In the genomic region with DNA sequence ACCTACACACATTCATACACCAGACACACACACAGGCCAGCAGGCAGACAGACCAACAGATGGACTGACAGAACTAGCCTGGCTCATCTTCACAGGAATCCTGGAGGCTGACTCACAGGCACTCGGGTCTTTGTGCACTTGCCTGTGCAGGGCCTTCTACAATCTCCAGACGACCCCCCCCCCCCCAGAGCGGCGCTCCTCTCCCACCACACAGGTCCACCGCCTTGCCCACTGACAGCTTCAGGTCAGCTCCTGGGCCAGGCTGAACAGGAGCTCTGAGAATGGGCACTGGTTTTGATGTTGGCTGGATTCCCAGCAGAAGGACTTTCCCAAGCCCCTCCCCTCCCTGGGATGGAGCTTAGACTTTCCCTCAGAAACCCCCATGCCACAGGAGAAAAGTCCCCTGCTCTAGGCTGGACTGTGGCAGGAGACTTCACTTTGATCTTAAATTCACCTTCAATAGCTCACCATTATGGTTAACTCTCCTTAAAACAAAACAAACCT, we compare ENCODE assay signal across 8 mouse cellular contexts. TPM values are rescaled to one million over a fixed set of nuclear protein-coding genes. Genes with fewer than 3 reads are reported as not detected.
A peak's percentile ranks its signal among the peaks of the same experiment; 100 is the strongest.
DNase-seq lines count a peak whose midpoint lies in the region; TF ChIP-seq lines count a peak whose summit lies in the region.
"Had no signal": no experiment of that assay in that cellular context is flagged by ENCODE, and none has a peak within 500 bp of the region (broad histone marks: within the 10 kb centered on the region; RNA-seq: fewer than 3 reads in every experiment).

No protein-coding gene starts in this region.

- H3K27me3 ChIP-seq in CH12.LX (replicated peaks): no peaks in the 10 kb centered on the region

- H3K27ac ChIP-seq in CH12.LX (ENCODE audit: insufficient read depth, low read depth): peak overlapping the region; percentile 96

- no peak for TF ChIP-seq RAD21 in CH12.LX (IDR thresholded peaks at IDR 0.05; ENCODE audit: low read depth, low read length)

- H3K4me1 ChIP-seq in CH12.LX (ENCODE audit: control insufficient read depth in 1 of 2, insufficient read depth in 2 of 2): peaks cover 20 to 58% of the 10 kb centered on the region in 2 experiments

- TF ChIP-seq EP300 in CH12.LX (IDR thresholded peaks at IDR 0.05; ENCODE audit: low read length): no peak

- TF ChIP-seq POLR2A in CH12.LX (IDR thresholded peaks at IDR 0.05; ENCODE audit: low read depth, low read length): peak; percentile 27; the same call in 1 of the 2 replicates

- peaks cover 23 to 27% of the 10 kb centered on the region in 2 experiments for H3K36me3 ChIP-seq in CH12.LX (replicated peaks in 1 of 2; ENCODE audit: control insufficient read depth in 1 of 2, insufficient read depth in 1 of 2, low read length in 1 of 2)

- dilution Hi-C loops in CH12.LX (cut with MboI; ENCODE audit: extremely low pct_ligation_motif_present, extremely low pct_unique_long_range_greater_than_20kb, low sequenced_read_pairs): no loop called here

- H3K4me2 ChIP-seq in CH12.LX (ENCODE audit: insufficient read depth, low read depth, poor library complexity, severe bottlenecking): peak overlapping the region; percentile 71

- no peak for TF ChIP-seq CTCF in CH12.LX (conservative IDR thresholded peaks at IDR 0.05 in 1 of 2, IDR thresholded peaks at IDR 0.05 in 1 of 2; ENCODE audit: low read depth in 2 of 2, low read length in 2 of 2)

- in situ Hi-C loops in CH12.LX (cut with MboI; ENCODE audit: low pct_ligation_motif_present, low pct_unique_long_range_greater_than_20kb, low sequenced_read_pairs): no loop called here

- peak overlapping the region; percentile 54 to 69 (median 55) for H3K4me3 ChIP-seq in CH12.LX (replicated peaks in 1 of 3; ENCODE audit: low read depth in 2 of 3, low read length in 2 of 3, poor library complexity in 1 of 3)

- peak; percentile 54 for DNase-seq in kidney, adult 18-20 months
- no peak for DNase-seq in kidney, adult 8-10 months
- DNase-seq in CH12.LX (ENCODE audit: extremely low read depth) (no peak), NIH3T3 (ENCODE audit: low read depth) (peak; percentile 32)
- peak; percentile 56 to 78 for DNase-seq in kidney, postnatal 25 days
- no peak for DNase-seq in right cerebral cortex, postnatal 4 days
- DNase-seq in natural killer cell, adult 2 months (ENCODE audit: low spot score in 2 of 2): no peak

- peak overlapping the region; percentile 47 for H3K9ac ChIP-seq in CH12.LX (ENCODE audit: insufficient read depth, low read depth)

- H3K9me3 ChIP-seq in CH12.LX (replicated peaks; ENCODE audit: low read length): peaks cover 2% of the 10 kb centered on the region

- H3K79me2 ChIP-seq in CH12.LX (replicated peaks; ENCODE audit: control insufficient read depth, extremely low read depth, insufficient read depth, poor library complexity, severe bottlenecking): peaks cover 28% of the 10 kb centered on the region

TF ChIP-seq in CH12.LX, 34 proteins besides CTCF, POLR2A, EP300 and RAD21:
- TF ChIP-seq JUN (IDR thresholded peaks at IDR 0.05; ENCODE audit: insufficient read depth, low read depth, low read length) (no peak), NRF1 (IDR thresholded peaks at IDR 0.05; ENCODE audit: low read depth, low read length) (no peak), POLR2AphosphoS2 (IDR thresholded peaks at IDR 0.05; ENCODE audit: low read depth, low read length) (no peak), RCOR1 (conservative IDR thresholded peaks at IDR 0.05; ENCODE audit: low read depth, low read length) (no peak; the same call in 1 of the 2 replicates), MEF2A (IDR thresholded peaks at IDR 0.05; ENCODE audit: borderline replicate concordance, low read depth, low read length) (no peak), MYC (IDR thresholded peaks at IDR 0.05; ENCODE audit: low read depth, low read length) (no peak), GABPA (IDR thresholded peaks at IDR 0.05; ENCODE audit: insufficient replicate concordance, low read depth, low read length) (no peak), USF1 (IDR thresholded peaks at IDR 0.05; ENCODE audit: low read depth, low read length) (no peak), ZMIZ1 (IDR thresholded peaks at IDR 0.05; ENCODE audit: low read depth, low read length) (no peak), TCF12 (IDR thresholded peaks at IDR 0.05; ENCODE audit: low read depth, low read length) (no peak; the same call in 1 of the 2 replicates), SIN3A (IDR thresholded peaks at IDR 0.05; ENCODE audit: low read length) (no peak), ELF1 (IDR thresholded peaks at IDR 0.05; ENCODE audit: low read depth, low read length) (no peak), MXI1 (IDR thresholded peaks at IDR 0.05; ENCODE audit: low read depth, low read length) (no peak; the same call in 1 of the 2 replicates), SMC3 (IDR thresholded peaks at IDR 0.05; ENCODE audit: low read depth, low read length) (no peak), PAX5 (IDR thresholded peaks at IDR 0.05; ENCODE audit: low read length) (no peak), BHLHE40 (IDR thresholded peaks at IDR 0.05; ENCODE audit: low read depth, low read length) (no peak; the same call in 1 of the 2 replicates), NELFE (IDR thresholded peaks at IDR 0.05; ENCODE audit: low read depth, low read length) (no peak), CHD1 (IDR thresholded peaks at IDR 0.05; ENCODE audit: low read depth, low read length) (no peak)

RNA-seq across cellular contexts. Expression of a gene that starts 6.8 kb away (rescaled TPM):
- total RNA-seq in CH12.LX (2012; rRNA removed) (15.5 and 15.7 TPM in 2 replicates), CH12.LX (2014; rRNA removed) (5.7 and 8.6 TPM in 2 replicates)
- 7.8 and 8.1 TPM in 2 replicates for polyA plus RNA-seq in CH12.LX (2012; ENCODE audit: insufficient read length, low read depth)

RNA-seq across cellular contexts. Expression of a gene that starts 40.2 kb away (rescaled TPM):
- total RNA-seq in CH12.LX (2012; rRNA removed) (0.13 and 0.21 TPM in 2 replicates), CH12.LX (2014; rRNA removed) (0.19 TPM in 1 of 2 replicates, not detected in the other)
- 0.47 and 0.48 TPM in 2 replicates for polyA plus RNA-seq in CH12.LX (2012; ENCODE audit: insufficient read length, low read depth)

RNA-seq across cellular contexts. Expression of a gene that starts 40.2 kb away (rescaled TPM):
- total RNA-seq in CH12.LX (2012; rRNA removed) (10.9 and 12.6 TPM in 2 replicates), CH12.LX (2014; rRNA removed) (8.7 TPM in 2 replicates)
- polyA plus RNA-seq in CH12.LX (2012; ENCODE audit: insufficient read length, low read depth): 8.6 and 9.2 TPM in 2 replicates

RNA-seq across cellular contexts. Expression of a gene that starts 45.8 kb away (rescaled TPM):
- total RNA-seq in CH12.LX (2012; rRNA removed): not detected in 2 replicates
- not detected in 2 replicates for total RNA-seq in CH12.LX (2014; rRNA removed)
- not detected in 2 replicates for polyA plus RNA-seq in CH12.LX (2012; ENCODE audit: insufficient read length, low read depth)
- total RNA-seq: common myeloid progenitor, adult 5-6 weeks had no signal

Comparison
In these comparisons a context has a peak if more than half of its experiments do, and no peak if none do; other contexts are left out.
1. DNase-seq: peak in kidney, adult 18-20 months (single experiment), NIH3T3 (single experiment) and kidney, postnatal 25 days (2 of 2); none in kidney, adult 8-10 months (0 of 2), CH12.LX (single experiment), right cerebral cortex, postnatal 4 days (single experiment) and natural killer cell, adult 2 months (0 of 2).